Mouse (Mus musculus) mouse trophoblast stem cell (cell line): ENCODE data around the gene M6pr.

Source experiments
- in situ Hi-C, 2 experiments: fragments of 300-500 bp; cut with MseI, MboI; formaldehyde crosslinking; loops; 2 replicates in 1 of 2; 3 replicates in 1 of 2; pipeline ENCODE4 v1.15.1; 2025

M6pr gene

DNA sequence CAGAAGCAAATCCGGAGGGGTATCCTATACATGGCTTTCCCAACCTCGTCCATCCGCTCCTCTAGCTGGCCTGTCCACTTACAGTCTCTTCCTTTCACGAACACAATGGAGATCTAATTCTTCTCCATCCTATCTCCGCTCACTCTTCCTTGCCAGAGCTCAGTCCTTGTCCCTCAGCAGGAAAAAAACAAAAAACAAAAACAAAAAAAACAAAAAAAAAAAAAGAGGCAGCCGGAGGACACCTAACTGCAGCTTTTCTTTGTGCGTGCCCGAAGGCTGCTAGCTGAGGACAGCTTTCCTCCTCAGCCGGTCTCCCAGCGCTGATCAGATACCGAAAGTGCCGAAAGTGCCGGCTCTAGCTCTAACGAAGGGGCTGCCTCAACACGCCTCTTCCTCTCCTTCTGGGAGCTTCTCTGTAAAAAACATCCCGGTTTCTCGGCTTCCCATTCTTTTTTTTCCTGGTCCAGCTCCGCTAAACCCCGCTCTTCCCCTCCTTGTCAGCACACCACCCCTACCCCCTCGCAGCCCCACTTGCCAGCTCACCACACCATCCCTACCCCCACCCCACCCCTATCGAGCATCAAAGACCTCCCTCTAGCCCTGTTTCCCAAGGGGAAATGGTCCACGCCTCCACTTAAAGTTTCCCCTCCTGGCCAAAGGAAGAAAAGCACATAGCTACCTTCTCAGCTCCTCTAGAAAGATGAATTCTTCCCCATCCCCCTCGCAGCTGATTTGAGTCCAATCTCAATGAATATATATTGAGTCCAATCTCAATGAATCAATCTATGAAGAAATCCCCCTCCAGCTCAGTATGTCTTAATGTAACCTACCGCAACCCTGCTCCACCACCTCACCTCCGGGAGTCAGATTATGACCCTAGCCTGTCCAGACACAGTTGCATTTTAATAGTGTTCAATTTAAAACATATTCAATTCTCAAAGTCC is 11.0 kb upstream of the M6pr start:
- in situ Hi-C loops: no loop called here

DNA sequence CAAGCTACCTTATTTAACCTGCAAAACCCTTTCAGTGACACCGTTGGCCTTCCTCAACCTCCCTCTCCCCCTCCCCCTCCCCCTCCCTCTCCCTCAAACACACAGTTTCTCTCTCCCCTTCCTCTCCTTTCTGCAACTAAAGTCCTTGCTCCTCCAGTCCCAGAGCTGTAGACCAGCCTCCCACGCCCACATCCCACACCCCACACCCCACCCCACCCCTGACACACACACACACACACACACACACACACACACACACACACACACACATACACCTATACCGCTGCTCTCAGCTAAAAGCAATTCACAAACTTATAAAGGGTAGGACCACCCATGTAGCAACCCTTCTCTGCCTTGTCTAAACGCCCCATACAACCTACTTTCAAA is 10.3 kb upstream of the M6pr start:
- in situ Hi-C loops: no loop called here

DNA sequence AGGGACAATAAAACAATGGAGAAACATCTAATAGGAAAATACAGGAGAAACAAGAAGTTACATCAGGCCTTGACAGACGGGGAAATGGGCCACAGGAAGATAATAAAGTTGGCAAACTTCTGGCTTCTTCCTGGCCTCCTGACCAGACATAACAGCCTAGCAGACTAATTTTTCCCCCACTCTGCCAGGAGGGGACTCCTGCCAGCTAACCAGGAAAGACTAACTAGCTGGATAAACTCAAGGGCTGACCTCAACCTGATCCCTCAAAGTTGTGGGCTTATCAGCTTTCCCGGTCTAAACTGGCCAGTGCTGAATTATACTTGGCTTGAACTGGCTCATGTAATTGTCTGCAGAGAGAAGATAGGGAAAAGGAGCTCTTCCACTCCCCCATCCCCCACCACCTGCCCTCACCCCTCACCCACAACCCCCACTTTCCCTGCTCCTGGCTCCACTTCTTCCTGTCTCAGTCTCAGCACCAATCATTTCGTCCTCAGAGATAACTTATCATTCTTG is 8.8 kb upstream of the M6pr start:
- in situ Hi-C loops: loop anchor here (5.0 kb wide), 2 partner anchors 37 to 47 kb away; no protein-coding TSS in a partner anchor

DNA sequence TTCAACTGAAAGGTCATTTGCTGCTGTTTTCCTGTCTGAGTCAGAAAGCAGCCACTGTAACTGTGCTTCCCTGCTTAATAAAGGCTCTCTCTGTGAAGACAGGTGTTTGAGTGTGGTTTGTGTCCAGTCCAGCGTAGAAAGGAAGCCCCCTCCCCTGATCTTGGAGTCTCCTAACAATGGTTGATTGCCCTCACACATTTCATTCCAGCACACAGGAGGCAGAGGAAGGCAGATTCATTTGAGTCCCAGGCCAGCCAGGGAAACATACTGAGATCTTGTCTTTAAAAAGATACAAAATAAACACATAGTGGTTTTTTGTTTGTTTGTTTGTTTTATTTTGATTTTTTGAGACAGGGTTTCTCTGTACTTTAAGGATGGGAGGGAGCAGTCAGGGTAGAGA is 6.4 kb upstream of the M6pr start:
- in situ Hi-C loops: loop anchor here (5.0 kb wide), 2 partner anchors 40 to 50 kb away; no protein-coding TSS in a partner anchor

DNA sequence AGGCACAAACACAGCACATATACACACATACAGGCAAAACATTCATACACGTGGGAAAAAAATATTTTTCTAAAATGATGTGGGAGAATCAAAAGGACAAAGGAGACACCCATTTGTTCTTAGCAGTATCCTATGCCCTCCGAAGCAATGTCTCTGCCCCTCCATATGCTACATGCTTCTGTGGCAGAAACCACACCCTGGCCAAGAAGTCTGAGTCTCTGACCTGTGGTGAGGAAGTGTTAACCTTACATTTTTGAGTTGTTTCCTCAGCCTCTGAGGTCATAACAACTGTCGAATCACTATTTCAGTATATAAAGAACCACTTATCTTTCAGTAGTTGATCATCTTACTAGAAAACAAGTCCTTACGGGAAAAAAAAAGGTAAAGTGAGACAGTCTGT is 5.9 kb upstream of the M6pr start:
- in situ Hi-C loops: loop anchor here (5.0 kb wide), 2 partner anchors 40 to 50 kb away; no protein-coding TSS in a partner anchor

DNA sequence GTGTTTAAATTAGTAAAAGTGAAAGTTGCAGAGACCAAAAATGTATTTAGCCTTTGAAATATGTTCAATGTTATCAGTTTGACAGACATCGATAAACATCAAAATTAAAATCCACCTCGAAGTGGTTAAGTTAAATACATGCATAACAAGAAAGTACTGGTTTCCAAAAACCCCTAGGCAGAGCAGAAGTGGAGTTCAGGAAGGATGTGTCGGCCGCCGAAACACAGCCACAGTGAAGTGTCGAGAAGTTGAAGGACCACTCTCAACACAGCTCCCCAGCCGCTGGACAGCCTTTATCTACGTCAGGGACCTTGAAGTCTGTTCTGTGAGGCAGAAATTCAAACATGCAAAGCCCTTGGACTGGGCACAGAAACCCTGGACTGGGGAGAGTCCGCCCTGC is 5.0 kb upstream of the M6pr start:
- in situ Hi-C loops: loop anchor here (5.0 kb wide), 2 partner anchors 41 to 51 kb away; no protein-coding TSS in a partner anchor

DNA sequence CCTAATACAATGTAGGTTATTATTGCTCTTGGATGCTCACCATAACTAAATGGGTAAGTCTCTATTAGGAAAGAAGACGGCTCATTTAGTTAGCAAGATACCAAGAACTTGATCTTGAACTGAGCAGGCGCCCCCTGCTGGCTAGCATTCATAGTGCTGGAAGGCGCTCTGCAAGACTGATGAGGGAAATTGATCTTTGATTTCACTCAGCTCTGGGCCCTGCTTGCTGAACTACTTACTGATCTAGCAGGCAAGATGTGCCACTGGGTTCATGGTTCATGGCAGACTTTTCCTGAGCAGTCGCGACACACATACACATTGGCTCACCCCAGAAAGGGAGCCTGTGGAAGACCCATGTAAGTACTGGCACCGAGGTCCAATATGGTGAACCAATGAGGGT is 4.2 kb upstream of the M6pr start:
- in situ Hi-C loops: loop anchor here (5.0 kb wide), 2 partner anchors 42 to 52 kb away; no protein-coding TSS in a partner anchor

DNA sequence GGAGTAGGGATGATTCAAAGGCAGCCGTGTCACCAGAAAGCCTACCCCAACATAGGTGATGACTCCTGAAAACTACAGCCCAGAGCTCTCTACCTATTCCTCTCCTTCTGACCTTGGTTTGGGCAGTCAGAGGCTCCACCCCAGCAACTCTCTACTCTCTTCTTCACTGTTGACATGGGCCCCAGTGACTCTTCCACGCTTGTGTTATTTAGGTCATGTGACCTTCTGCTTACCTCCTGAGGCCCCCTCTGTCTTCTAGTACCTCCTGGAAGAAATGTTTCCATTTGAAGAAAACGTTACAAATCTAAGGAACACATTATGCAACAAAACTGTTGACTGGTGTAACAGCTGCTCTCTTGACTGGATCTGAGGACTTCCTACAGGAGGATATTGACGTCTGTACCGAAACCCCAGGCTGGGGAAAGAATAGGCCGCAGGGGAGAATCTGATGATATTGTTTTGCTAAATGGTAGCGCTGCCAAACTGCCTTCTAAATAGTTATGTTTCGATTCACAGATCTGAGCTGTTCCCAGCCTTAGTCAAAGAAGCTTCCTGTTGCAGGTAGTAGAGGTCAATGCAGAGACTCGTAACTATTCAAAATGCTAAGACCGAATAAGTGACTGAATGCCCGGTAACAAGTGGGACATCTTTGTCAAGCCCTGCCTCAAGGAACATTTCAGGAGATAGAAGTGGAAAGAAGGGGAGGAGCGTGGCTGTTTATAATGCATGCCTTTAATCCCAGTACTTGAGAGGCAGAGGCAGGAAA is 3.5 kb upstream of the M6pr start:
- in situ Hi-C loops: loop anchor here (5.0 kb wide), 2 partner anchors 43 to 53 kb away; no protein-coding TSS in a partner anchor

DNA sequence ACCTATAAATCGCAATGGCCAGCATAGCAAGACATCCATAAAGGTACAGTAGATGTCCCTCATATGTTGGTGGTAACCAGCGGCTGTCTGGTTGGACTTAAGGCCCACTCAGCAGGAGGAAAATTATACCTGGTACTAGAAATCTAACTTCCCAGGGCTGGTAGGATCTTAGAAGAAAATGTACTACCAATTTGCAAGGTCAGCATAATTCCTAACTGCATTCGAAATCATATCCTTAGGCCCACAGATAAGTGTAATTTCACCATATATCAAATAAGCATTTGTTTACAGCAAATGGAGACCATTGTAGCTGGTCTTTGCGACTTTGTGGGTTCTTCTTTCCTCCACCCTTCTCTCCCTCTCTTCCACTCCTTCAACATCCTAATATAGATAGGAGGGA is 1.8 kb upstream of the M6pr start:
- in situ Hi-C loops: no loop called here

DNA sequence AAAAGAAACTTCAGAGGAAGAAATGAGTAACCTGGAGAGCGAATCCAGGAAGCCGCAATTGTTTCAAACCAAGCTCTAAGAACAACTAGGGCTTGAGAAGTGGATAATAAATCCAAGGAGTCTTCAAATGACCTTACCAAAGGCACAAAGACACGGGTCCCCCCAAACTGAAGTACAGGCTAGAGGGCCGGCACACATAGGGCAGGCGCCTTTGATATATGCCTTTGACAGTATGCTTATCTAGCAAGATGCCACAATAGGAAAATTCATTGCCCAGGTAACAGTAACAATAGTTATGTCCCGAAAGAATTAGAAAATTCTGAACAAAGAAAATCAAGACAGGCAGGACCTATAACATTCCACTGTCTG is 400 bp upstream of the M6pr start:
- in situ Hi-C loops: no loop called here

DNA sequence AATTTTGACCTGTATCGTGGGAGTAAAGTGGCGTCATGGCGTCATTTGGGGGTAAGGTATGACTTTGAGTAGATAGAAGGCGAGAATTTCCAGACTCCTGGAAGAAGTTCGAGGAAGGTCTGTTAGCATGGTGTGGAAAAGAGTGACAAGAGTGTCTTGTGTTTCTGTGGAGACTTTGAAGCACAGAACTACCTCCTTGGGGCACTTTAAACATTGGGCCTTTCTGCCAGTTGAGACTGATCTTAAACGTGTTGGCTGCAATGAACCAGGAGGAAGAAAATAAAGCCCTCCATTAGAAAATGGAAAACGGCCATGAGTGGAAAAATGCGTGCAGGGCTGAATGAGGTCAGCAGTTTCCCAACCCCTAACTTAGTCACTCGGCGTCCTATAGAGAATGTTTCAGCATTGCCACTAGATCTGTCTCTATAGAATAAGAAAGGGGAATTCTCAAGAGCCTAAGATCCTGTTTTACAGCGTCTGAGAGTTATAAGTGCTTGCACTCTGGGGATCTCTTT is 983 bp downstream of the M6pr start:
- in situ Hi-C loops: no loop called here

DNA sequence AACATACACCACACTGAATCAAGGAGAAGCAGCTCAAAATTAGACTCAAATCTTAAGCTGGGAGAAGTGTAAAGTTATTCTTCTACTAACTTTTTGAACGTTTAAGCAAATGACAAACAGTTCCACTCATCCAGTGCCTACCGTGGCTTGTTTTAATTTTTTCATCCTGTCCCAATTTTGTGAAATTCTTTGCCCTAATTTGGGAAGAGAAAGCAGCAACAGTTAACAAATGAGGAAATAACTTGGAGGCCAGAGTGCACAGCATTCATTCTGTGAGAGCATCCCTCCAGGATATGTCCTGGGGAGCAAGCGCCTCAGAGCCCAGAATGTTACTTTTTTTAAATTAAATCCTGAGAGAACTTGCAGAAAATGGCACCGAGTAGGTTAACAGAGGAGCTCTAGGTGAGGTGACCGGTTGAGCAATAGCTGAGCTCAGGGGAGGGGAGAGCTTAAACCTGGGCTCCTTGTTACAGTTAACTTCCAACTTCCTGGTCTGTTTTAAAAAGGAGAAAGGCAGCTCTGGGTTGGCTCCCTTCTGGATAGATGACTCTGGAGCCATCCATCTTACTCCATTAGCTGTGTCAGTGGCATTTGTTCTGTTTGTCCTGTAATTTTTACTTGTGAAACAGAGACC is 1.8 kb downstream of the M6pr start:
- in situ Hi-C loops: loop anchor here in 1 of 2 experiments (10.0 kb wide), 1 partner anchor 74 kb away; no protein-coding TSS in a partner anchor

DNA sequence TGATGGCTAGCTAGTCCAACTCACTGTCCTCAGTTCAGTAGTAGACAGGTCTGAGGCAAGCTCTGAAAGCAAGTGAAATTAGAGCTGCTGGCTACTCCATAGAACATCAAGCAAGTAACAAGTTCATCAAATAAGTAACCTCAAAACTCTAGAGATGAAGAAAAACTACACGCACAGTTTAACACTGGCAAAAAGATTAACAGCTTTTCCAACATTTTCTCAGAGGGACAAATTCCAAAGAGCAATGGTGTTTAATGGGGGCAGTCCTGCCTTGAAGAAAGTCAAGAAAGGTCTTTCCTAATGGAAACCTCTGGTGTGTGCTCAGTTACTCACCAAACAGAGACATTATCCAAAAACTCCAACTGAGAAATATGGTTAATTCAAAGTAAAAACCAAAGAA is 10.2 kb downstream of the M6pr start:
- in situ Hi-C loops: loop anchor here in 1 of 2 experiments (10.0 kb wide), 1 partner anchor 66 kb away; no protein-coding TSS in a partner anchor

DNA sequence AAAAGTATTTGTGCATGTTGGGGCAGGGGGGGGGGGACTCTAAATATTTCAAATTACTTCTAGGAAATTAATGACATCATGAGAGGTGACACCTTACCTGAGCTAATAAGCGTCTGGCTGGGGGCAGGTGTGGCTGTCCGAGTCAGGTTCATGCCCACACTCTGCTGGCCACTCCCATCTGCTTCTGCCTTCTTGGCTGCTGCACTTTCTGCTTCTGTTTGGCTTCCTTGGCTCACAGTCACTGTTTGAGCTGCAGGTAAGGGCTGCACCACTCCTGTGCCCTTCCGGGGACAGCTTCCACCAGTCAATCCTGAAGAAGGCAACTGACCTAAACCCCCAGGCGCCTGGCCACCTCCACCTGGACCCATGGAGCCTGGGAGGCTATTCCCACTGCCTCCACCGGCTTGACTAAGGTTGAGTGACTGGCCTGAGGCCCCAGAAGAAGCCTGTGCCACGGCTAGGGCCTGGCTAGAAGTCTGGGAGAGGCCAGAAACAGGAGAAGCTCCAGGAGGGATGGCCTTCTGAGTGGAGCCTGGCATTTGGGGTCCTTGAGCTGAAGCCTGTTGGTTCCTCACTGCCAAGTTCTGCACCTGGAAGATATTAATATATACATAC is 16.9 kb downstream of the M6pr start:
- in situ Hi-C loops: no loop called here

DNA sequence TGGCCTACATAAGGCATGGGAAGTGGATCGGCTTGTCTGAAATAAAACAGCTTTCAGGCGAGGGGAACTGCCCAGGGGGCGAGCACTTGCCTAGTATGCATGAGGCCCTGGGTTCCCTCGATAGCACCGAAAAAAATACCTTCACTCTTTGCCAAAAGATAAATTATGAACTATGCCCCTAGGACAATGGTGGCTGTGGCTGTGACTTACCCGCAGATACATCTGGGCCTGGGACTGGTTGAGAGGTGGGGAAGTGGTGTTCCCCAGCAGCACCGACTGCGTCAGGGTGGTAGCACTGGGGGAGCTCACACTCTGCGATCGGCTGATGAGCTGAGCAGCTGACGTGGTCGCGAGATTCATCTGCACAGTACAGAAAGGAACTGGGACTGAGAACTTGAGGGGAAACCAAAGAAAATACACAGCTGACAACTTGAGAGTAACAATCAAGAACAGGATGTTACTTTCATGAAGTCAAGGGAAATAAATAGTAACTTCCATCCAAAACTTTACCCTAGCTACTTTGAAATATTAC is 24.6 kb downstream of the M6pr start:
- in situ Hi-C loops: no loop called here

DNA sequence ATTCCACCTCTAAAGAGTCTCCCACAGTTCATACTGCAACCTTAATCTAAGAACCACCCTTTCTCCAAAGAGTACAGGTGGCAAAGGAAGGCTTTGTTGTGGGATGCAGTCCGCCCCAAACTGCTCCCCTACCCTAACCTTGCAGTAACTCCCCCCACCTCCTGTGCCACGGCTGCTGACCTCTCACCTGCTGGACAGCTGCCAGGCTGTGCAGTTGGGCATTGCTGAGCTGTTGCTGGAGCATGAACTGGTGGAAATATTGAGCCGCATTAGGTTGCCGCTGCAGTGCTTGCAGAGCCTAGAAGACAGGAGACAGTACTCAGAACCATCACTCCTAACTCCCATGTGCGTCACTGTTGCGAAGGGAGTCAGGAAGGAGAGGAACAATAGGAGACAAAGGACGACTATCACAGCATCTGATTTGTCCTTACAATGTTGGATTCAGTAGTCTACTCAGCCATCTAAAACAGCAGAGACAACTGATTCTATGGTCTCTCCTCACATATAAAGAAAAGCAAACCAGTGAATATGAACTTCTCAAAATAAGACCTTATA is 26.3 kb downstream of the M6pr start:
- in situ Hi-C loops: no loop called here

DNA sequence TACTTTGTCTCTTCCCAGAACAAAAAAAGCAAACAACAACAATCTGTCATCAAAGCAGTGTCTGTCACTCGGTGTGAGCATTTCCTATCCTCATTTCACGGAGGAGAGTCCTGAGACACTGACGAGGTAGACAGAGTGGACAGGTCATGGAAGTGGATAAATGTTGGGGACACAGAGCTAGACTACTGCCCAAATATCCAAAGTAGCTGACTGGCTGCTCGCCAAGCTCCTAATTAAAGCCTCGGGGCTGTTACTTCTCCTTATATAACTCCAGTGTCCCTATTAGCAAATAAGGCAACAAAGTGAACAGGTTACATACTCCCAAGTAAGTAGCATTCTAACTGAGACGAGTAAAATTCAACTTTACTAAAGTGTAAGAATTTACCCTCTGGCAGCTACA is 29.0 kb downstream of the M6pr start:
- in situ Hi-C loops: no loop called here

DNA sequence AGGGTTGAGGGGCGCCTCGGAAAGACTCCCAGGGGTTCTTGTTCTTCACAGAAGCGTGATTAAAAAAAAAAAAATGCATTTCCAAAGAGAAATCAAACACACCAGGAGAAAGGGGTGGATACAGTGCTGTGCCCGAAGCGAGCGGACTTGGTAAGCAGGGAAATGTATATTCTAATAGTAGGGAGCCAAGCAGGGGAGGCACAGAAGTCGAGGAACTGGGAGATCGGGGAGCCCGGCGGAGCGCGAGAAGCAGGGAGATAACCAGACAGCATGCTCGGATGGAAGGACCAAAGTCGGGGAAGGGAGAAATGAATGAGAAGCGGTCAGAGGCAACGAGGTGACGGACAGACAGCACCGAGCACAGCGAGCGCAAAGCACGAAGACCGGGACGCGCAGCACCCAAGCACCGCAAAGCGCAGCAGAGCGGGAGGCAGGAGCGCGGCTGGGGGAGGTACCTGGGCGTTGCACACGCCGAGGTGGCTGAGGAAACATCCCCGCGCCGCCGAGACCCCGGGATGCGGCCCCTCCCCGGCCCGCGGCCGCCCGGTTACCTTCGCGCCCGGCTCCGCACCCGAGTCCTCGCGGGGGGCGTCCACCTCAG is 30.6 kb downstream of the M6pr start:
- in situ Hi-C loops: no loop called here

DNA sequence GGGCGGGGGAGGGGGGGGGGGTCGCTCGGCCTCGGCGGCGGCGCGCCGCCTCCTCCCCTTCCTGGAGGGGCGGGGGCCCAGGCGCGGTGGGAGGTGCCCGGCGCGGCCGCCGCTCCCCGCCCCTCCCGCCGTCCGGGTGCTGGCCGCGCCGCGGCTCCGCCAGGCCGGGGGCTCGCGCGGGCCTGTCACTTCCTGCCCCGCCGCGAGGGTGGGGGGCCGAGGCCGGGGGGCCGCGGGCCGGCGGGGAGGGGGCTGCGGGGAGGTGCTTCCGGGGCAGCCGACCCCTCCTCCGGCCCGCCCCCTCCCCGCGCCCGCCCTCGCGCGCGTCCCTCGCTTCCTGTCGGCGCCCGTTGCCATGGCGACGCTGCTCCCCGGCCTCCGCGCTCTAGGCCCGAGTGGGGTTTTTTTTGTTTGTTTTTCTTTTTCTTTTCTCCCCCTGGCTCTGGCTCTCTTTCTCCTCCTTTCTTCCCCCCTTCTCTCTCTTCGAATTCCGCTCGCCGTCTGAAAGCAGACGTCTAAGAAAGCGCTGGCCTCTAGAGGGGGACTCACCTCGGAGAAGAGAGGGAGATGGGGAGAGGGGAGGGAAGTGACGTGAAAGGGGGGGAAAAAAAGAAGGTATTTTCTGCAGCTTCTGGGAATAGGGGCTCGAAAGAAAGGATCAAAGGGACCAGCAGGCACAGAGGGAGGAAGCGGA is 31.3 kb downstream of the M6pr start:
- in situ Hi-C loops: no loop called here
